Mouse (Mus musculus) thymus, postnatal 25 days (tissue): ENCODE data around the gene Spn.

Experiments used
- DNase-seq: peaks from one replicate; pipeline ENCODE4 v3.0.0; 2022

The Spn gene

GRCm38 (mm10) chr7:127140623-127141404, 3.2 kb upstream of the Spn start:
- DNase-seq = peak; percentile 35

DNA sequence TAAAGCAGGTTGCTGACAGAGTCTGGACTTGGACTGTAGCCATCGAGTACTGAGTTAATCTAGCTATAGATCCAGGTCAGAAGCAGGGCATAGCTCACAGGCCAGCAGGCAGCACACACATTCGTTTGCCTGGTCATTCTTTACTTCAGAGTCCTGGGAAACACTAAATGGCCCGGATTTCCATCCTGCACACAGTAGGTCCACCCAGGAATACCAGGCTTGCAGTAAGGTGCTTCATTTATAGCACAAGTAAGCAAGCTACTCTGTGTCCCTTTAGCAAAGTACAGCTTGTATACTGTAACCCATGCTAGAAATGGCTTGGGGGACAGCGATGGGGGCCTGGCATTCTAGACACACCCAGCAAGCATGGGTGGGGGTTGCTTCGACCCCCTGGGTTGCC, 1.9 kb upstream of the Spn start:
- no peak for DNase-seq

DNA sequence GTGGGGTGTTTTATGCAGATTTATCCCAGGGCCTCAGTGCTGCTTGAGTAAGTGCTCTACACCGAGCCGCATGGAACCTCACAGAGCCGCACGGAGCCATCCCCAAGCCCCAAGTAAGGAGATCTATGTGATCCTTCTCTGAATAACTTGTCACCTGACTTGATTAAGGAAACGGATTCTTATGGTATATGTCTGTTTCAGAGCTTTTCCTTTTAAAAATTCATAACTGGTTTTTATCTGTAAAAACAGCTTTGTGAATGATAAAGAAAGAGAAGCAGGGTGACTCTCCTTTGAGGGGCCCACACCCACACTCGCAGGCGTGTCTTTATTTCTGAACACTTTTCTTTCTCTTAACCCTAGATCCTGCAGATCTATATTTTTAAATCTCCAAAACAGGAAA, 1.5 kb upstream of the Spn start:
- DNase-seq = no peak

DNA sequence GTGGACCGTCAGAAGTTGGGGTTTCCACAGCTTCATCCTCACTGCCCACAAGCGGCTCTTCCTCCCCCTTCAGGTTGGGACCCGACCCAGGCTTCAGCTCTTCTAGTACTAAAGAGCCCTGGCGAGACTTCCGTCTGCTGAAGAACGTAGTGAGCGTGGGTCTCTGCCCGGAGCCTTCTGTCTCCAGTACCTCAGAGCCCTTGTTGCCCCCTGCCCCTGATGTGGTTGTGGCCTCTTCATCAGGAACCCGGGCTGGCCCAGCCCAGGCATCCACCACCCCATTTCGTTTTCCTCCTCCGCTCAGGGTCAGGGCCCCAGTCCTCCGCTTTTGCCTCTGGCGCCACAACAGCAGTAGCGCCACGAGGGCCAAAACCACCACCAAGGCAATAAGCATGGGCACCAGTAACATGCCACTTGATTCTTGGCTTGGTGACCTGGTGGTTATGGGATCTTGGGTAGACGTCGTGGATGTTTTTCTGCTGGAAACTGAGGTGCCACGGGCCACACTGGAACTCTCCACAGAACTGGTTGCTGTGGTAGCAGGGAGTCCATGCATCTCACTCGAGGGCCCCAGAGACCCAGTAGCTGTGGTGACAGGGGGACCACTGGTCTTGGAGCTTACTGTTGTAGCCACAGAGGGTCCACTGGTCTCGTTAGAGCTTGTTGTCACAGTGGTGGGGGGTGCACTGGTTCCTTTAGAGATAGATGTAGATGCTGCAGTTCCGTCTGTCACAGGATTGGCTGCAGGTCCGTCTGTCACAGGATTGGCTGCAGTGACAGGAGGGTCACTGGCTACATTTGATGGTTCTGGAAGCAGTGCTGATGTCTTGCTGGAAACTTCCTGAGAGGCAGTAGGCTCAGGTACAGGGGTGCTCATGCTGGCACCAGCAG, 1.2 kb downstream of the Spn start:
- DNase-seq = peak; percentile 50

- DNase-seq = peak; percentile 53
These were observed 2.7 kb downstream of the Spn start for GRCm38 (mm10) chr7:127134821-127135447.

DNA sequence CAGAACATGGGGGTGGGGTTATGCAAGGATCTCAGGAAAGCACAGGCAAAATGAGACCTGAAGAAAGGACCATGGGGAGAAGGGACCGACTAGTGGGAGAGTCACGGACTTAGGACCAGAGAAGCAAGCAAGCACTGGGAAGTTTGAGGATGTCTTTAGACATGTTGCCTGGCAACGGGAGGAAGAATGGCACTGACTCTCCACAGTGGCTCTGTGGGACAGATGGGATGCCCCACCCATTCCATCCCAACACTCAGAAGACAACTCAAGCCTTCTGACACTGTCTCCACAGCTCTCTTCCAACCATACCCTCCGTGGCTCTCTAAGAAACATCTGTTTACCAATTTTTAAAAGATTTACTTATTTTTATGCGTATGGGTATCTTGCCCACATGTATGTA, 4.5 kb downstream of the Spn start:
- no peak for DNase-seq

DNA sequence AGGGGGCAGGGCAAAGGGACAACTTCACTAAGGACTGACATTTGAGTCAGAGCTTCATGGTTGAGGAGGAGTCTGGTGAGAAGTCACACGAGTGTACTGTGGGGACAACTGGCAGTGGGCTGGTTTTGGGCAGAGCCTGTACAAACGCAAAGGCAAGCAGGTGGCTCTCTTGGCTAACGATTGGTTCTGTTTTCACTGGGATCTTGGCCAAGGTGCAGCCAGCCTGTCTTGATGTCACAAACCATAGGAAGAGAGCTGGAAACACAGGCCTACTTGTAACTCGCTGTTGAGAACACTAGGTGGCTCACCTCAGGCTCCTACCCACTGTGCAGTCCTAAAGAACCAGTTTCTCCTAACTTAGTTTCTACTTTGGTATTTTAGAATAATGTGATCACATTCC, 8.0 kb downstream of the Spn start:
- DNase-seq = peak; percentile 54

DNA sequence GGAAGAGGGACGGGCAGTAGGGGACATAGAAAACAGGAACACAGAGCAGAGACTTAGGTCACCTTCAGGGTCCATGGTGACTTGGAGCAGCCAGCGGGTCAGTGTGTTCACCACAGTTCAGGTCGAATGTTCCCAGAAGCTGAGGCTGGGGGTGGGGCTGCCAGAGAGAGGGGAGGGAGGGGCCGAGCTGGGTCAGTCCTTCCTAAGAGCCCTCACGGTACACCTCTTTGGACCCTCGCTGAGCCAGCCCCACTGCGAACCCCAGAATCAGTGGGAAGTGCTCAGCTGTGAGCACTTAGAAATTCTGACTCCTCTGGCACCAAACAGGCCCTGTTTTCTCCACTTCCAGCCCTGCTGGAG, 15.7 kb downstream of the Spn start, which contains the start of gene Qprt:
Qprt (minus strand) TSS at position 316 of the 360 bp plus-strand sequence.
- DNase-seq = no peak

DNA sequence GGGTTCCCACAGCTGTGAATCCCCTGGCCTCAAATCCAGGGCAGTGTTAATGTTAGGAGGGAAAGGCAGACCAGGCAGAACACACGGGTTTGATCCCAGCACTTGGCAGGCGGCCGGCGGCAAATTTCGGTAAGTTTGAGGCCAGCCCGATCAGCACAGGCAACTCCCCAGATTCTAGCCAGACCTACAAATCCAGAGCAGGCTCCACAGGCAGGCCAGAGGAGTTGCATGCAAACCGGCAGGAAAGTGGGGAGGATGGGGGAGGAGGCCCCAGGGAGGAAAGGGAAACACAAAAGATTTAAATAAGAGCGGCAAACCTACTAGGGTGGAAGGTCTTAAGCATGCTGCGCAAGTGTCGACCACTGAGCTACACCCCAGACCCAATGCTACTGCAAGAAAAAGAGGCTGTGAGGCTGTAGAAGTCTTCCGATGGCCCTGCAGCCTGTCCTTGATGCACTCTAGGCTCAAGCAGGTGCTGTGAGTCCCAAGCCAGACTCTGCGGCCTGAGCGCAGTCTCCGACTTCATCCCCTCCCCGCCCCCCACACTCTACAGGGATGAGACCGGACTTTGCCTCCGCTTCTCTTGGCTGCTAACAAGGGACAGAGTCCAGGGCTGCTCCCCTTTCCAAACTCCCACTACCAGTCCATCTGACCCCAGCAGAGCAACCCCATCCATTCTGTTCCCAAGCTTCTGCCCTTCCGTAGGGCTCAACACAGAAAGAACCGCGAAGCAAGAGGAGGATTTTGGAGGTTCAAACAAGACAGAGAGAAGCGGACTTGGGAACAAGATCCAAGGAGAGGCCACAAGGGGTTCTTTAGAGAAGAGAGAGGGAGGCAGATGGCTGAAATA, 16.3 kb downstream of the Spn start:
- DNase-seq = no peak

GRCm38 (mm10) chr7:127118671-127119445, 18.8 kb downstream of the Spn start:
- no peak for DNase-seq

DNA sequence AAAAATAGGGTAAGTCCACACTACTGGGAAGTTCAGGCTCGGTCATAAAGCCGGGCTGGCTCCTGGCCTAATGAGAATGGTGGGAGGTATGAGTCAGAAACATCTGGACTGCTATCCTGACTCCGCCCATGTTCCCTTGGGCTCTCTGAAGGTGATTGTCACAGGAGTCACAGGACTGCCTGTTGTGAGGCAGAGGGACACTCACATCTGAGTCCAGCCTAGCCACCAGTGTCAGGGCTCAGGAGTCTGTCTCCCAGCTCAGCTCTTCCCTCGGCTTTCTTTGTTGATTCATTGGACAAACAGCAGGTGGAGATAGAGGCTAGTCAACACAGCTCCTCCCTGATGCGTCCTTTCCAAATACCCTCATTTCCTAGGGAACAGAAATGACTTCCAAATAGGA, 19.7 kb downstream of the Spn start:
- DNase-seq = no peak

DNA sequence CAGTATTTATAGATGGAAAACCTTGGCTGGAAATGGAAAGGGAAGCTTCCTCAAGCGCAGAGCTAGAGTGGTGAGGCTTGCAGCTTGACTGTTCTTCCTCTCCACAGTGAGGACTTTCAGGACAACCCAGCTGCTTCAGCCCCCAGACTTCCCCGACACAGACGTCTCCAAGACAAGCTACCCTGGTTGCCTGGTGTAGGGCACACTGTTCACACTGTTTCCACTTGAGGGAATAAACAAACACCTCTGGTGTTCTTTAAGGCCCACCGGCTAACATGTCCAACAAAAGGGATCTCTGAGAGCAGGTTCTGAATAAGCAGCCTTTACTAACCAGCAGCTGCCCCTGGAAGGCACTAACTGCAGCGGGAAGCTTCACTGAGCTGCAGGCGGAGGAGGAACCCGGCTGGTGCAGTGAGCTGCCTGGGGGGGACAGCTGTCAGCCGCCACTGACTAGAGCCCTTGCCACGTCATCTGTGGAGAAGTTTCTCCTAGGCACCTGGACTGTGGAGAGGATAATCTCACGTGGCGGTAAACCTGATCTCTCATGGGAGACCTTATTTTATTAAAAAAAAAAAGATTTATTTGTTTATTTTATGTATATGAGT, 21.2 kb downstream of the Spn start:
- no peak for DNase-seq

DNA sequence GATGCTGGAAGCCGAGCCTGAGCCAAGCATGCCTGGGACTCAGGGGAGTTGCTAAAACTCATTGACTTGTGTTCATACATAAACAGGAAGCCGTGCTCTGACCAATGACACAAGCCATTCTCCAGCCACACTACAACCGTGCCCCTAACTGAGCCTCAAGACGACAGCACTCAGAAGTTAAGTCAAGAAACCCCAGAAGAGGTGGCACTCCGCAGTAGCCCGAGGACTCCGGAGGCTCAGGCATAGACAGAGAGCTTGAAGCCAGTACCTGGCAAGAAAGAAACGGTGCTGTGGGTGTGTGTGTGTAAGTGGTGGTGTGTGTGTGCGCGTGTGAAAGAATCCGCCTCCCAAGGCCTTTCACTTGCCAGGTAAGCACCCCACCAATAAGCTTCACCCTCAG, 22.7 kb downstream of the Spn start:
- no peak for DNase-seq

GRCm38 (mm10) chr7:127113614-127114259, 23.9 kb downstream of the Spn start:
- peak; percentile 50 for DNase-seq

DNA sequence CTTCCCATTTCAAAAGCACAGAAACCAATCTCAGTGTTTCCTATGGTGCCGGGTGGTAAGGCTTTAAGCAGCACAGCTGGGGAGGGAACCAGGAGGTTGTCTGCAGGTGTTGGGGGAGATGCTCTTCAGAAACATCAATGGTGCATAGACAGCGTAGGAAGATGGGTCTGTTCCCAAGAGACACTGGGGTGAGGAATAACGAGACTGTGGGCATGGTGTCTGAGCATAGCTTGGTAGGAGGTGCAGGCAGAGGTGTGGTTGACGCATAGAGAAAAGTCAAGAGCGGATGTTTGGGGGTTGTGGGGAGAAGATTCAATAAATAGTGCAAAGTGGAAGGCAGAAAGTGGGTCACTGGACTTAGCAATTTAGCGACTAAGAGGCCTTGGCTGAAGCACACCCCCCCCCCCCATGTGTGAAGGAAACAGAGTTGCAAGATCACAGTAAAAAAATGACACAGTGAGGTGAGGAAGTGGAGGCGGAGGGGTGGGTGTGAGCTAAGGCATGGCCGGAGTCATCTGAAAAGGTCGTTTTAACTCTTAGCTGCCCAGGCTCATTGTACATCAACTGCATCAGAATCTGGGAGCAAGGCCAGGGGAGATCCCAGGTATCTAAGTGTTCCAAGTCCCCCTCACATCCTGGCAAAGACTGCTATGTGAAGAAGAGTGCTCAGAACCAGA, 24.6 kb downstream of the Spn start:
- peak; percentile 44 for DNase-seq

DNA sequence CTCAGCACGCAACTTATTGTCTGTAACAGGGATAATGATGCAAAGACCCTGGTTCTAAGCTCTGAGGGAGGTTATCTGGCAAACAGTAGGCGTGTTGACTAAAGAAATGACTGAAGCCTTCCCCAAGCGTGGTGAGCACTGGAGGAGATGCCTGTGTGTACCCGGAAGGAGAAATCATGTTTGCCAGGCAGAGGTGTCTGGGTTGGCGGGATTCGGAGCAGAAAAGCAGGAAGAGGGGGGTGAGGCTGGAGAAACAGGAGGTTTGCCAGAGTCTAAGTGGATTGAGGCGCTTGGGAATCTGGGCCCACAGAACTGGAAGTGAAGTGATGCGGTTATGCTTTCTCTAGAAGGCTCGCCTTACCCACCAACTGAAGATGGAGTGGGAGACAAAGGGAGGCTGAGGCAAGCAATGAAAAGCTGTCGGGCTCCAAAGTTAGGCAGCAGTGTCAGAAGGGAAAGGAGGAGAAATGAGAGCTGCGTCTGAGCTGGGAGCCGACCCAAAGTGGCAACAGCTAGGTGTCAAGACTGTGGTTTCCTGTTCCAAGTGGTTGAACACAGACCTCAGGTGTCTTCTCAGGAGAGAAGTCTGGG, 25.3 kb downstream of the Spn start:
- DNase-seq = no peak

DNA sequence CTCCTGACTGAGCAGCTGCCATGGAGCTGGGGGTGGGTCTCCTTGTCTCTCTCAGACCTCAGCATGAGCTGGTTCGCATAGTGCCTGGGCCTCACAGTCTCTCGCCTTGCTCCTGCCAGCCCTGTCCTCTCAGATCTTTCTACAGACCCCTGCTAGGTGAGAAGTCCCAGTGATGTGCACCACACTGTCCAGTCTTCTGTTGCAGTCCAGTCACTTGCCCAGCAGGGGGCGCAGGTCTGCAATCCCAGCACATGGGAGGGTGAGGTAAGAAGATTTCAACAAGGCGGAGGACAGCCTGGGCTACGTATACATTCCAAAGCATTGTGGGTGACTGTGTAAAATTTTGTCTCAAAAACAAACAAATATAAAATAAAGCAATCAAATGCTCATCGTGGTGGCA, 26.2 kb downstream of the Spn start:
- DNase-seq = peak; percentile 85

- DNase-seq = peak; percentile 84
These were observed 27.2 kb downstream of the Spn start for GRCm38 (mm10) chr7:127110239-127111007.

DNA sequence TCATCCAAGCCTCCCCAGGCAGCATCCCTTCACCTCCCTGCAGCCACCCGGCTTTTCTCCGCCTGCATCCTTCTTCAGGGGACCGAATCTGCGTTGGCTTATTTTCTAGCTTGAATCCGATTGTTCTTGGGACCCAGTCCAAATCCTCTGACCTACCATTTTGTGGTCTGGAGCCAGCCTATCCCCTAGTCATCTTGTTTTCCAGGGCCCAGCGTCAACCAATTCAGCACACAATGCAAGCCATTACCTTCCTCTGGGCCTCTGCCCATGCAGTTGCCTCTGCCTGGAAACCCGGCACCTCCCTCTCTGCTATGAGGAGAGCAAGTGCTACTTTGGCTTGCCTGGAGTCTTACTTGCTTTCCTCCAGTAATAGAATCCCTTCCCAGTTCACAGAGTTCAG, 32.1 kb downstream of the Spn start:
- no peak for DNase-seq
